Mouse (Mus musculus) G1E (cell line): ENCODE results near the gene Dtx3. TPM values are rescaled to one million over a fixed set of nuclear protein-coding genes. Genes with fewer than 3 reads are reported as not detected.
A peak's percentile ranks its signal among the peaks of the same experiment; 100 is the strongest.

ENCODE experiments used
- ATAC-seq: 2 replicates; pipeline ENCODE4 v1.8.0; 2016; ENCODE audit warnings: mild to moderate bottlenecking; ENCODE audit not compliant: insufficient number of reproducible peaks, poor library complexity, low FRiP score, severe bottlenecking; ENCODE audit errors: extremely low read depth
- DNase-seq: peaks from one replicate; pipeline ENCODE4 v3.0.0; 2012; ENCODE audit warnings: low spot score
- H3K27me3 ChIP-seq: 2 replicates; pipeline ENCODE4 v1.6.1; 2012; ENCODE audit warnings: mild to moderate bottlenecking, low read length, inconsistent platforms; ENCODE audit not compliant: insufficient read depth
- H3K36me3 ChIP-seq: replicated peaks from 2 replicates; pipeline ENCODE3; 2012; ENCODE audit warnings: mild to moderate bottlenecking, inconsistent platforms
- H3K4me1 ChIP-seq: 2 replicates; pipeline ENCODE4 v1.6.1; 2012; ENCODE audit warnings: low read depth, low read length, inconsistent platforms, mixed read lengths; ENCODE audit not compliant: insufficient read depth
- H3K4me3 ChIP-seq: 2 replicates; pipeline ENCODE4 v1.5.1; 2012; ENCODE audit warnings: low read depth, mild to moderate bottlenecking, inconsistent platforms, low read length, moderate library complexity, mixed read lengths
- H3K9me3 ChIP-seq: replicated peaks from 2 replicates; pipeline ENCODE4 v1.6.1; 2012; ENCODE audit warnings: inconsistent platforms
- CTCF ChIP-seq: IDR thresholded peaks from 2 replicates; pipeline ENCODE4 v1.5.1; 2012; ENCODE audit warnings: low read depth, low read length, inconsistent platforms, mixed read lengths
- GATA1 ChIP-seq: IDR thresholded peaks from 2 replicates; pipeline ENCODE4 v1.6.1; 2012; ENCODE audit warnings: borderline replicate concordance, low read length, inconsistent platforms, mixed read lengths
- GATA2 ChIP-seq: IDR thresholded peaks from 2 replicates; pipeline ENCODE4 v1.6.1; 2012; ENCODE audit warnings: low read depth, low read length, inconsistent platforms, borderline replicate concordance
- POLR2AphosphoS5 ChIP-seq: IDR thresholded peaks from 2 replicates; pipeline ENCODE4 v1.6.1; 2012; ENCODE audit warnings: low read depth, low read length, inconsistent platforms; ENCODE audit not compliant: insufficient replicate concordance
- TAL1 ChIP-seq: conservative IDR thresholded peaks from 2 replicates; pipeline ENCODE4 v1.6.1; 2012; ENCODE audit warnings: low read depth, low read length, inconsistent platforms, mixed read lengths
- polyA plus RNA-seq: library from polyadenylated mRNA; stranded (reverse); fragments of >175 nt; gene quantifications from 2 replicates; pipeline ENCODE4 v1.2.3, GENCODE M21; 2012
- total RNA-seq, 2 experiments: library from RNA; stranded (forward) in 1 of 2; stranded (reverse) in 1 of 2; fragments of 200-1000 nt in 1 of 2; fragments of >200 nt in 1 of 2; fragmentation: Nextera tagmentation in 1 of 2; gene quantifications; 2 replicates each; pipeline ENCODE4 v1.2.3; 2014 to 2017

The Dtx3 gene
- total and polyA plus RNA-seq, 3 experiments: 95.8 to 360 (median 213) TPM

- Histone ChIP-seq H3K9me3 (no peaks in the 10 kb centered on the region), H3K4me3 (no peak overlapping the region; the same call in 1 of the 2 replicates), H3K36me3 (peaks cover 87% of the 10 kb centered on the region), H3K4me1 (peaks cover 88% of the 10 kb centered on the region), H3K27me3 (no peaks in the 10 kb centered on the region)
- no peak for TF ChIP-seq GATA1
- TF ChIP-seq POLR2AphosphoS5: no peak
- no peak for TF ChIP-seq CTCF
- no peak for TF ChIP-seq TAL1
- no peak for TF ChIP-seq GATA2
- ATAC-seq (no peak), DNase-seq (no peak)
Measured at GRCm38 (mm10) chr10:127200279-127200678, 4.8 kb upstream of the Dtx3 start.

- TF ChIP-seq TAL1 (no peak), GATA2 (no peak), GATA1 (no peak), CTCF (no peak), POLR2AphosphoS5 (no peak)
- Histone ChIP-seq H3K4me1 (peaks cover 89% of the 10 kb centered on the region), H3K4me3 (peak overlapping the region; percentile 52; the same call in 1 of the 2 replicates), H3K27me3 (no peaks in the 10 kb centered on the region), H3K9me3 (no peaks in the 10 kb centered on the region), H3K36me3 (peaks cover 79% of the 10 kb centered on the region)
- DNase-seq (no peak), ATAC-seq (no peak)
Measured at GRCm38 (mm10) chr10:127199474-127199873, 3.9 kb upstream of the Dtx3 start.

DNA sequence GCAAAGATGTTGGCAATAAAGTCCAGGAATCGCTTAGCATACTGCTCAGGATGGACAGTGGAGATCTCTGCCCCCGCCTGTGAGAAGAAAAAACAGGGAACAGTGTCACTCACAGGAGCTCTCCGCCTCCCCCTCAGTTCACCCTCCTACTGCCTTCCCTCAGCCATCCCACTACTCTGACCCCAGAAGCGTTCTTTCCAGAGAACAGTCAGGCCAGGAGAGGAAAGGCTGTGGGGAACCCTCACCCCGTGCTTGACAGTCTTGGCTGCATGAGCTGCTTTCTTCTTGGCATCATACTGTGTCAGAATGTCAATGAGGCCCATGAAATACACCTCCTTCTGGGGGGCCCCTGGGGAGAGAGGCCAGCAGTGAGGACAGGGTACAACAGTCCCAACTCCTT lies 3.5 kb upstream of the Dtx3 start:
- H3K4me1 ChIP-seq: peaks cover 89% of the 10 kb centered on the region
- no peak for ATAC-seq
- H3K27me3 ChIP-seq: no peaks in the 10 kb centered on the region
- H3K4me3 ChIP-seq: peak overlapping the region; percentile 52; the same call in 1 of the 2 replicates
- no peak for DNase-seq
- H3K36me3 ChIP-seq: peaks cover 75% of the 10 kb centered on the region
- no peak for TF ChIP-seq GATA2
- no peak for TF ChIP-seq TAL1
- no peak for TF ChIP-seq CTCF
- TF ChIP-seq POLR2AphosphoS5: no peak
- TF ChIP-seq GATA1: no peak
- H3K9me3 ChIP-seq: no peaks in the 10 kb centered on the region

GRCm38 (mm10) chr10:127198492-127198891 lies 3.0 kb upstream of the Dtx3 start:
- Histone ChIP-seq H3K27me3 (no peaks in the 10 kb centered on the region), H3K4me3 (peak overlapping the region; percentile 20; the same call in 1 of the 2 replicates), H3K36me3 (peaks cover 72% of the 10 kb centered on the region), H3K4me1 (peaks cover 86% of the 10 kb centered on the region), H3K9me3 (no peaks in the 10 kb centered on the region)
- ATAC-seq (no peak), DNase-seq (no peak)
- TF ChIP-seq TAL1: no peak

- H3K36me3 ChIP-seq: peaks cover 72% of the 10 kb centered on the region
- ATAC-seq (no peak), DNase-seq (no peak)
- H3K4me3 ChIP-seq: peak overlapping the region; percentile 20; the same call in 1 of the 2 replicates
- H3K9me3 ChIP-seq: no peaks in the 10 kb centered on the region
- H3K27me3 ChIP-seq: no peaks in the 10 kb centered on the region
- peaks cover 86% of the 10 kb centered on the region for H3K4me1 ChIP-seq
- no peak for TF ChIP-seq POLR2AphosphoS5
- TF ChIP-seq TAL1: no peak
- no peak for TF ChIP-seq GATA1
- no peak for TF ChIP-seq CTCF
- no peak for TF ChIP-seq GATA2
Measured at GRCm38 (mm10) chr10:127197505-127198110, 2.1 kb upstream of the Dtx3 start.

DNA sequence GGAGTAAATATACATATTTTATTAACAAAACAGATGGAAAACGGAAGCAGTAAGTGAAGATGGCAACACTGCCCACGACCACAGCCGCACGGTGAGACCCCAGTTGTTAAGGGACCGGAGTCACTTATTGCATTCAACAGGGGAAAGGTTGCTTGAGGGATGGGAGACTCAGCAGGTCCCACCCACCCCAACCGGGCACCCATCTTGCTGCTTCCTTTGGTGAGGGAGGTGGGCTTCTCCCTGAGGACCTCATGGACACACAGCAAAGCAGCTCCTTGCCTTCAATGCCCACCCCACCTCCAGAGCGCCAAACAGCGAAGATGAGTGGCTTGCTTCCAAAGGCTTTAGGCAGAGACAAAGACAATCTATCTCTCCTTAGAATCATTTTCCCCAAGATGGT lies 1.6 kb upstream of the Dtx3 start:
- ATAC-seq: no peak
- Histone ChIP-seq H3K4me1 (peaks cover 88% of the 10 kb centered on the region), H3K4me3 (peak overlapping the region; percentile 16; the same call in 1 of the 2 replicates), H3K27me3 (no peaks in the 10 kb centered on the region), H3K36me3 (peaks cover 71% of the 10 kb centered on the region), H3K9me3 (no peaks in the 10 kb centered on the region)
- DNase-seq: no peak
- no peak for TF ChIP-seq TAL1
- TF ChIP-seq GATA2: no peak
- no peak for TF ChIP-seq POLR2AphosphoS5
- no peak for TF ChIP-seq CTCF
- no peak for TF ChIP-seq GATA1

DNA sequence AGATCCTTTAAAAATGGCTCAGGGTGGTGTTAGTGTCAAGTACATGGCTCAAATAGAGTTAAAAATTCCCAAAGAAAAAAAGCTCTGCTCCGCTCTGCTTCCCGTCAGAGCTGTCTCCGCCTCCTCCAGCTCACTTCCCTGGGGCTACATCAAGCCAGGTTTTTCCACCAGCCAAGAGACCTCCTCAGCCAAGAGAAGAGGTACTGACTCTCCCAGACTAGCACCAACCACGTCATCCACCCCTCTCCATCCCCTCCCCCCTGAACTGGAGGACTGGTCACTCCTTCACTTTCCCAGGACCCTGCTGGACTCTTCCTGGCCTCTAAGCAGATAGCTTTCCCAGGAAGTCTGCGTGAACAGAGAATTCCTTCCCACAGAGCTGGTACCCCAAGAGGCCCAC lies 864 bp upstream of the Dtx3 start:
- peak overlapping the region; percentile 88; the same call in 1 of the 2 replicates for H3K4me3 ChIP-seq
- no peaks in the 10 kb centered on the region for H3K9me3 ChIP-seq
- no peaks in the 10 kb centered on the region for H3K27me3 ChIP-seq
- DNase-seq (no peak), ATAC-seq (no peak)
- peaks cover 70% of the 10 kb centered on the region for H3K36me3 ChIP-seq
- TF ChIP-seq GATA1 (no peak), GATA2 (no peak), POLR2AphosphoS5 (no peak), TAL1 (no peak), CTCF (no peak)
- peaks cover 90% of the 10 kb centered on the region for H3K4me1 ChIP-seq
